Mouse (Mus musculus) neural tube, embryonic 15.5 days (tissue): ENCODE results near the gene Flna. TPM values are rescaled to one million over a fixed set of nuclear protein-coding genes. Genes with fewer than 3 reads are reported as not detected.
A peak's percentile ranks its signal among the peaks of the same experiment; 100 is the strongest.

Experiments used
- ATAC-seq: fragments of 200-750 bp; cut with Nextera tagmentation; 2 replicates; pipeline ENCODE4 v1.8.0; 2017; ENCODE audit warnings: mild to moderate bottlenecking, moderate TSS enrichment, moderate library complexity; ENCODE audit not compliant: low FRiP score
- H3K27ac ChIP-seq: fragments of 300-500 bp; sonication (generic); replicated peaks from 2 replicates; pipeline ENCODE4 v1.5.1; 2015; ENCODE audit warnings: mild to moderate bottlenecking, inconsistent platforms
- H3K27me3 ChIP-seq: fragments of 300-500 bp; sonication (generic); replicated peaks from 2 replicates; pipeline ENCODE4 v1.6.1; 2015; ENCODE audit warnings: inconsistent platforms
- H3K36me3 ChIP-seq: fragments of 300-500 bp; sonication (generic); 2 replicates; pipeline ENCODE4 v1.6.1; 2015; ENCODE audit warnings: inconsistent platforms
- H3K4me1 ChIP-seq: fragments of 300-500 bp; sonication (generic); 2 replicates; pipeline ENCODE4 v1.6.1; 2015; ENCODE audit warnings: inconsistent platforms
- H3K4me2 ChIP-seq: fragments of 300-500 bp; sonication (generic); 2 replicates; pipeline ENCODE4 v1.6.1; 2015; ENCODE audit warnings: inconsistent platforms, mild to moderate bottlenecking, moderate library complexity
- H3K4me3 ChIP-seq: fragments of 300-500 bp; sonication (generic); replicated peaks from 2 replicates; pipeline ENCODE4 v1.5.1; 2015; ENCODE audit warnings: mild to moderate bottlenecking, inconsistent platforms
- H3K9ac ChIP-seq: fragments of 300-500 bp; sonication (generic); replicated peaks from 2 replicates; pipeline ENCODE4 v1.6.1; 2015; ENCODE audit warnings: mild to moderate bottlenecking, inconsistent platforms
- H3K9me3 ChIP-seq: fragments of 300-500 bp; sonication (generic); replicated peaks from 2 replicates; pipeline ENCODE4 v1.6.1; 2016; ENCODE audit warnings: inconsistent platforms
- WGBS: fragments of 180-500 bp; shearing (Covaris S2); methylation state at CpG from one replicate; pipeline ENCODE4 v1.1.7; 2015; ENCODE audit warnings: mixed read lengths; 5-methylcytosine and 5-hydroxymethylcytosine counted together
- polyA plus RNA-seq: library from polyadenylated mRNA; unstranded; fragments of >200 nt; fragmentation: Nextera tagmentation; extraction: Ambion mirVana; gene quantifications from 2 replicates; pipeline ENCODE4 v1.2.1, GENCODE M21; 2015

Gene Flna
- 67.3 and 100 TPM in 2 replicates for polyA plus RNA-seq

GRCm38 (mm10) chrX:74249615-74250014, at the start of gene Flna:
TSS of gene Flna (minus strand) at chrX:74249820.
- no peak for ATAC-seq
- H3K4me3 ChIP-seq, result peak within 1 kb of the TSS; percentile 44
- peaks cover 5% of the 10 kb centered on the region; the same call in 1 of the 2 replicates for H3K4me1 ChIP-seq
- no peaks in the 10 kb centered on the region for H3K36me3 ChIP-seq
- H3K4me2 ChIP-seq, result peak within 1 kb of the TSS; percentile 64
- peak within 1 kb of the TSS; percentile 60 for H3K27ac ChIP-seq
- peak within 1 kb of the TSS; percentile 49 for H3K9ac ChIP-seq
- 24% methylated on average over 38 of the region's 38 CpGs for WGBS
- no peaks in the 10 kb centered on the region for H3K27me3 ChIP-seq
- H3K9me3 ChIP-seq, result no peaks in the 10 kb centered on the region

- Histone ChIP-seq H3K4me3 (no peak overlapping the region), H3K9ac (no peak overlapping the region), H3K27ac (no peak overlapping the region), H3K9me3 (no peaks in the 10 kb centered on the region), H3K4me1 (peaks cover 12% of the 10 kb centered on the region), H3K4me2 (0 out of 2 replicates have a peak overlapping the region, but pooled peaks have one; percentile 20), H3K27me3 (no peaks in the 10 kb centered on the region), H3K36me3 (peaks cover 34% of the 10 kb centered on the region)
- WGBS, result 96% methylated on average over 1 of the region's 1 CpGs
- ATAC-seq, result no peak
These were observed 48.7 kb upstream of the Flna start for GRCm38 (mm10) chrX:74298348-74298747.

- WGBS, result 19% methylated on average over 37 of the region's 37 CpGs
- ATAC-seq, result peak; percentile 98
- H3K4me3 ChIP-seq, result peak within 1 kb of the TSS; percentile 64
- H3K36me3 ChIP-seq, result peaks cover 18% of the 10 kb centered on the region; the same call in 1 of the 2 replicates
- peak within 1 kb of the TSS; percentile 85 for H3K27ac ChIP-seq
- H3K9ac ChIP-seq, result peak within 1 kb of the TSS; percentile 71
- peaks cover 12% of the 10 kb centered on the region for H3K4me1 ChIP-seq
- H3K9me3 ChIP-seq, result no peaks in the 10 kb centered on the region
- no peaks in the 10 kb centered on the region for H3K27me3 ChIP-seq
- peak within 1 kb of the TSS; percentile 64 for H3K4me2 ChIP-seq
These were observed 47.2 kb upstream of the Flna start, which contains the start of gene Atp6ap1 for GRCm38 (mm10) chrX:74296538-74297448. TSS of gene Atp6ap1 (plus strand) at chrX:74297097.

- Histone ChIP-seq H3K9ac (no peak overlapping the region), H3K4me3 (no peak overlapping the region), H3K9me3 (no peaks in the 10 kb centered on the region), H3K4me2 (no peak overlapping the region), H3K36me3 (peaks cover 4% of the 10 kb centered on the region; the same call in 1 of the 2 replicates), H3K27ac (no peak overlapping the region), H3K27me3 (no peaks in the 10 kb centered on the region), H3K4me1 (peaks cover 5% of the 10 kb centered on the region)
- 77% methylated on average over 4 of the region's 4 CpGs for WGBS
- ATAC-seq, result no peak
These were observed 43.8 kb upstream of the Flna start for GRCm38 (mm10) chrX:74293431-74293830.

GRCm38 (mm10) chrX:74283092-74283437, 33.4 kb upstream of the Flna start:
- peak; percentile 49 for ATAC-seq
- WGBS, result 20% methylated on average over 5 of the region's 5 CpGs

GRCm38 (mm10) chrX:74282395-74283091, 32.9 kb upstream of the Flna start:
- H3K27me3 ChIP-seq, result no peaks in the 10 kb centered on the region
- H3K9me3 ChIP-seq, result no peaks in the 10 kb centered on the region
- peak overlapping the region; percentile 67 for H3K4me2 ChIP-seq
- H3K36me3 ChIP-seq, result no peaks in the 10 kb centered on the region
- peak overlapping the region; percentile 60 for H3K9ac ChIP-seq
- H3K4me3 ChIP-seq, result peak overlapping the region; percentile 60
- ATAC-seq, result peak; percentile 88
- 25% methylated on average over 39 of the region's 39 CpGs for WGBS
- H3K27ac ChIP-seq, result peak overlapping the region; percentile 85
- peaks cover 19% of the 10 kb centered on the region for H3K4me1 ChIP-seq

More at GRCm38 (mm10) chrX:74283092-74283437, 33.4 kb upstream of the Flna start:
- Histone ChIP-seq H3K27ac (peak overlapping the region; percentile 85), H3K4me1 (peaks cover 19% of the 10 kb centered on the region), H3K9me3 (no peaks in the 10 kb centered on the region), H3K27me3 (no peaks in the 10 kb centered on the region), H3K9ac (peak overlapping the region; percentile 60), H3K36me3 (no peaks in the 10 kb centered on the region), H3K4me3 (peak overlapping the region; percentile 60), H3K4me2 (peak overlapping the region; percentile 67)

- WGBS, result 21% methylated on average over 16 of the region's 16 CpGs
- peak within 1 kb of the TSS; percentile 85 for H3K27ac ChIP-seq
- H3K4me3 ChIP-seq, result peak within 1 kb of the TSS; percentile 60
- H3K9ac ChIP-seq, result peak within 1 kb of the TSS; percentile 60
- H3K36me3 ChIP-seq, result no peaks in the 10 kb centered on the region
- ATAC-seq, result peak; percentile 65
- peaks cover 19% of the 10 kb centered on the region for H3K4me1 ChIP-seq
- no peaks in the 10 kb centered on the region for H3K9me3 ChIP-seq
- peak within 1 kb of the TSS; percentile 67 for H3K4me2 ChIP-seq
- no peaks in the 10 kb centered on the region for H3K27me3 ChIP-seq
These were observed 32.2 kb upstream of the Flna start, which contains the start of the genes Taz and Dnase1l1 for GRCm38 (mm10) chrX:74281732-74282394. TSS of gene Taz (plus strand) at chrX:74281912. TSS of gene Dnase1l1 (minus strand) at chrX:74282337.

- Histone ChIP-seq H3K4me3 (peak overlapping the region; percentile 60), H3K4me1 (peaks cover 19% of the 10 kb centered on the region), H3K4me2 (peak overlapping the region; percentile 67), H3K36me3 (no peaks in the 10 kb centered on the region), H3K9ac (peak overlapping the region; percentile 60), H3K27me3 (no peaks in the 10 kb centered on the region), H3K27ac (peak overlapping the region; percentile 85; the same call in 1 of the 2 replicates), H3K9me3 (no peaks in the 10 kb centered on the region)
- 17% methylated on average over 14 of the region's 14 CpGs for WGBS
- ATAC-seq, result peak; percentile 5; the same call in 1 of the 2 replicates
These were observed 31.6 kb upstream of the Flna start for GRCm38 (mm10) chrX:74281041-74281731.

GRCm38 (mm10) chrX:74277916-74278315, 28.3 kb upstream of the Flna start:
- Histone ChIP-seq H3K4me2 (no peak overlapping the region), H3K36me3 (no peaks in the 10 kb centered on the region), H3K27me3 (no peaks in the 10 kb centered on the region), H3K9ac (no peak overlapping the region), H3K27ac (no peak overlapping the region), H3K4me1 (peaks cover 8% of the 10 kb centered on the region; the same call in 1 of the 2 replicates), H3K9me3 (no peaks in the 10 kb centered on the region), H3K4me3 (no peak overlapping the region)
- 76% methylated on average over 8 of the region's 8 CpGs for WGBS
- ATAC-seq, result no peak

GRCm38 (mm10) chrX:74273422-74274322, 24.1 kb upstream of the Flna start:
- peaks cover 10% of the 10 kb centered on the region for H3K4me1 ChIP-seq
- H3K4me2 ChIP-seq, result no peak overlapping the region
- H3K36me3 ChIP-seq, result no peaks in the 10 kb centered on the region
- H3K4me3 ChIP-seq, result no peak overlapping the region
- H3K9me3 ChIP-seq, result no peaks in the 10 kb centered on the region
- ATAC-seq, result no peak
- no peak overlapping the region for H3K27ac ChIP-seq
- no peaks in the 10 kb centered on the region for H3K27me3 ChIP-seq
- 37% methylated on average over 10 of the region's 10 CpGs for WGBS
- no peak overlapping the region for H3K9ac ChIP-seq
